Mouse (Mus musculus): ENCODE measurements around the gene Golga7b.

Gene Golga7b

DNA sequence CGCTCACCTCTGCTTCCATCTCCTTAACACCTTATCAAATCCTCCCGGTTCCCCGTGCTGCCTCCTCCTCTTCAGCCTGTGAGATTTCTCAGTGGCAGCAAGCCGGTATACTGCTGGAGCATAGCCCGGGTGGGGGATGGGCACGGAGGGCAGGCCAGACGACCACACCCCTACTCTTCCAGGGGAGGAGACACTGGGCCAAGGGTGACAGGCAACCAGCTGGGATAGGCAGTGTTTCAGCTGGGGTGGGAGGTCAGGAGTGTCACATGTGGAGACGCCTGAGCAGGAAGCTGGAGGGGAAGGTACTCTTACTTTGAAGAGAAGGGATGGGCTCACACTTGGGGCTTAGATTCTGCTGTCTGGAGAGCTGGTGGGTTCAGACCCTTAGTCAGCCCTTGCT lies 59.6 kb downstream of the Golga7b start:
- DNase-seq = peak; percentile 81

DNA sequence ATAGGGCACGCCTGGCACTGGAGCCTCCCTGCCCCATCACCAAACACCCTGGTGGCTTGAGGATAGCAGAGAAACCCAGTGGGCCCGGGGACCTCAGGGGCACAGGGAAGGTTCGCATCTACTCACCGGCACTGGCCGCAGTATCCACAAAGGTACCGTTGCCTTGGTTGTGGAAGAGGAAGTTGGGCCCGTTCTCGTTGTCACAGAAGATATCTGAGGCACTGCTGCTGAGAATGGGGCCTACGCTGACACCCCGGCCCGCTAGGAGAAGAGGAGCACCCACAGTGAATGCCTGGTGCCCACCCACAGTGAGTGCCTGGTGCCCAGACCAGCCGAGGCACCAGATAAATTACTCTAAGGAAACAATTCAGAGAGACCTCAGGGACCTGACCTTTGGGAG lies 61.6 kb downstream of the Golga7b start:
- DNase-seq = peak; percentile 88

DNA sequence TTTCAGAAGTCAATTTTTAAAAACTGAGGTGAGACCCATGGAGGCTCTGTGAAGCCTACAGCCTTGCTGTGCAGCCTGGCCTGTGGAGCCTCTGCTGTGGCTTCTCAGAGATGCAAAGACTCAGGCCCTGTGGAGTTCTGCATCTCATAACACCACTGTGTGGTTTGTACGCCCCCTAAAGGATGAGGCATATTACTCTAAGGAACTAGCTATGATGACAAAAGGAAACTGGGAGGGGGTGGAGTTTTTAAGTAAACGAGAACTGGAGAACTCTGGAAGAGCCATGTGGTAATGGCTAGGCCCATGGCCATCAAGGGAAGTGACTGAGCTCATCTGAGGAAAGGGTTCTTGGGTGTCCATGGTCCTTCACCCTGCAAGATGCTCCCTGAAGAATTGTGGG lies 64.0 kb downstream of the Golga7b start:
- DNase-seq = no peak

DNA sequence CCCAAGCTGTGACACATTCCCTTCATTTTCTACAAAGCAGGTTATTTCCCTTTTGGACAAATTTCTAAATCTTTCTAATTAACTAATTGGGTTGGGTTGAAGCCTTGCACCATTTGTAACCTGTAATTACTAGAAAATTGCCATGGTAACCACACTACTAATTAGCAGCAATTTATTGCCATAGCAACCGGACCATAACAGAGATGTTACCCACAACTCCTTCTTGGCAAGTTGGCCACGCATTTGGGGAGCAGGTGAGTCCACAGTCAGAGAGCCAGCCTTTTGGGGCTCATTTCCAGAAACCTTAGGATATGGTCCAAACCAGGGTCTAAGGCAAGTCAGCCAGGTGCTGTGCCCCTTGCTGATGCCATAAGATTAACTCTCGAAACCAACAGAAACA lies 64.8 kb downstream of the Golga7b start:
- no peak for DNase-seq

DNA sequence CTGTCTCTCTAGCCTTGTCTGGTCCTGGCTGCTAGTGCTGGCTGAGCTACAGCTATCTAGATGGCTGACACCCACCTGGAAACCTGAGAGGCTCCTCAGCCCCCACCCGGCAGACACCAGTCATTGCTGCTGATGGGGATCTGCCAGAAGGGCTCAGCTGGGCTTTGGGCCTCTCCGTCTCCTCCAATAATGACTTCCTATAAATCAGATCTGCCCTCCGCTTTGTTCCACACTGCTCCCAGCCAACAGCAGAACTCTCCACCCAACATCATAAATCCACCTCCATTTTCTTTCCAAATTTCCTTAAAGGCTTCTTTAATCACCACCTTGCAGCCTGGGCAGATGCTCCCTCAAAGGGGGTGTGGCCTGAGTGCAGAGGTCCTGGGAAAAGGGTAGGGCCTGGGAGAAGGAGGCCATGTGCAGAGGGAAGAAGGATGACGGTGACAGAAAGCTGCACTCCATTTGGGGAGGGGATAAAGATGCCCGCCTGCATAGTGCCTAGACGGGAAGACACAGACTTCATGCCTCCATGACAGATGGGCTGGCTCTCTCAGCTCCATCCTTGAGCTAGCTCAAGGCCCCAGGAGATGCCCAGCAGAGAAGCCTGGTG lies 67.8 kb downstream of the Golga7b start:
- DNase-seq = no peak

DNA sequence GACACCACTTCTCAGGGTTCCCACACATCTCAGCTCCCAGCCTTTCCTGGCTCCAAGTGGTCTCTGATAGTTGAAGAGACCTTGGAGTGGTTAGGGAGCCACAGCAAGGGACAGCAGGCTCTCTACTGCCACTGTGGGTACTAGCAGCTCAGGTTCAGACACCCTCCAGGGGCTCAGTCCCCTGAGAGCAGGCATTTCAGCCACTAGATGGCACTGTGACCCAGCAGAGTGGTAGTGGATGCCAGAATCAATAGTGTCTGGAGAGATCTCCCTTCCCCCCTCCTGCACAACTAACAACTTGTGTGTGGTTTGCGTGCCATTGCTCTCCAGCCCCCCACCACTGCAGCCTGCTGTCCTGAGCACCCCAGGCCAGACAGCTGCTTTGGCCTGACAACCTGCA lies 68.5 kb downstream of the Golga7b start:
- peak; percentile 95 for DNase-seq

DNA sequence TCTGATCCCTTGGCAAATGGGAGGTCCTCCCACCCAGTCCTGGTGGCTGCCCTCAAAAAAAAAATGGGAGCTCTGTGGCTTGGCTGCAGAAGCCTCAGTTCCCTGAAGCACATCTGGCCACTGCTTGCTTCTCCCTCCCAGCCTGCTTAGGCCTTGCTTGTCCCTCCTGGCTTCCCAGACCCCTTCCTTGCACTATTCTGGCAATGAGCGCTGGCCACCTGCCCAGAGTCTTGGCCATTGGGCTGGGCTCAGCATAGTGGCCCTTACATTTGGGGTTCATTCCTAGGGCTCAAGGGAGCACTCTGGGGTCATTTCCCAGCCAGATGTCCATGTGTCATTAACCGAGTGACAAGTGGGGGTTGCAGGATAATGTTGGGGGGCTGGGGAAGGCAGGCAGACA lies 69.2 kb downstream of the Golga7b start:
- DNase-seq = peak; percentile 93

DNA sequence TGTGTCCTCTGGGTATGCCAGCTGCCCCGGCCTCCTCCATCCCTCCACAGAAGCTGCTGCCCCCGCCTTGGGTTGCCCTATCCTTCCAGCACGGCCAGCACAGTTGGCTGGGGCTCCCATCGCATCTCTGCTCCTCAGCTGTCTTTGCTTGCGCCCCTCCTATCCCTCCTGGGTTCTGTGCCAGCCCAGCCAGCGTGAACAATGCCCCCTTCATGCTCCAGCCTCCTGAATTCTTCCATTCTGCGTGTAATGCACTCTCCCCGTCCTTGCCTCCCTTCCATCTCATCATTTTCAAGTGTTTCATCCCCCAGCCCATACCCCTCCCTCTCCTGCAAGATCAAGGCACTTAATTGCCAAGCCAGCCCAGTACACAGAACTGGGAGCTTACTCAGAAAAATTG lies 69.6 kb downstream of the Golga7b start:
- no peak for DNase-seq

DNA sequence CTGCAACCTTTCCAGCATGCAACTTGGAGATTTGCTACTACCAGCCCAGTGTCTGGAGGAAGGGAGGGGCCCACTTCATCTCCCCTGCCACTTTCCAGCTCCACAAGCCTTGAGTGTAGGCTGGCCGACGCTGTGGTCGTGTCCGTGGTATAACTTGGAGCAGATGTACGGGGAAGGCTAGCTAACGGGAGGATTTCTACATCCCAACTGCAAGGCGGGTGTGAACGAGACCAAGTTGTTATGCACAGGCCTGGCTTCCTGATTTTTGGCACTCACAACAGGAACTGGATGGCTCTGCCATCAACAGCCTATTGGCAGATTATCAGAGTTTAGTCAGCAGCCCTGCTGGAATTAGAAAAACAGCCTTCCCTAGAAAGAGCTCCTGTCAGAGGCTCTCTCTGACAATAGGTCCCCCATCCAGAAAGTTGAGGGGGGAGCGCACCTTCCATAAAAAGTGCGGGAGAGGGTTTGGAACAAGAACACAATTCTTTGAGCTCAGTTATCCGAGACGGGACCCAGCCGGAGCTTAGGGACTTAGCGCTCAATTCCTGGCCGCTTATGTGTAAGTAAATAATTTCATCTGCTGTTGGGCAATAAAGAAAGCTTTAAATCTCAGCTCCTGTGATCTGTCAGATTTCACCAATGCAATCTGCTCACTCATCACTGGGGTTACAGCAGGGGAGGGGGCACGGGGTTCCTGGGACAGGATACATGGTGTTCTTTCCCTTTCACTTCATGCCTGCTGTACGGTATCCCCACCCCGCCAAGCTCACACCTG lies 70.5 kb downstream of the Golga7b start:
- DNase-seq = no peak
